Mouse (Mus musculus) ES-Bruce4 (cell line): Measurements from ENCODE around the gene Mbd5. TPM values are rescaled to one million over a fixed set of nuclear protein-coding genes. Genes with fewer than 3 reads are reported as not detected.

Experiments
- H3K27ac ChIP-seq: 2 replicates; pipeline ENCODE4 v1.5.1; 2012; ENCODE audit warnings: low read length, inconsistent platforms; ENCODE audit not compliant: insufficient read depth
- H3K27me3 ChIP-seq: 2 replicates; pipeline ENCODE4 v1.6.1; 2012; ENCODE audit warnings: mild to moderate bottlenecking, low read length, inconsistent platforms; ENCODE audit not compliant: control insufficient read depth, poor library complexity, insufficient read depth, severe bottlenecking
- H3K36me3 ChIP-seq: 2 replicates; pipeline ENCODE4 v1.6.1; 2012; ENCODE audit warnings: inconsistent platforms, mild to moderate bottlenecking, low read length, moderate library complexity; ENCODE audit not compliant: control insufficient read depth, poor library complexity, insufficient read depth, severe bottlenecking
- H3K4me1 ChIP-seq: one replicate; pipeline ENCODE4 v1.8.1; 2011; ENCODE audit warnings: low read length; ENCODE audit not compliant: control insufficient read depth, insufficient read depth
- H3K4me3 ChIP-seq: 2 replicates; pipeline ENCODE4 v1.5.1; 2011; ENCODE audit warnings: low read depth, mild to moderate bottlenecking, low read length
- H3K9ac ChIP-seq: 2 replicates; pipeline ENCODE4 v1.6.1; 2012; ENCODE audit warnings: low read depth, mild to moderate bottlenecking, inconsistent platforms; ENCODE audit not compliant: poor library complexity, severe bottlenecking
- H3K9me3 ChIP-seq: replicated peaks from 2 replicates; pipeline ENCODE4 v1.6.1; 2012; ENCODE audit warnings: mild to moderate bottlenecking, low read length, inconsistent platforms; ENCODE audit not compliant: control insufficient read depth, poor library complexity, insufficient read depth, severe bottlenecking
- CTCF ChIP-seq: IDR thresholded peaks from one replicate; pipeline ENCODE4 v1.8.1; 2011; ENCODE audit warnings: low read depth, low read length
- EP300 ChIP-seq: IDR thresholded peaks from 2 replicates; pipeline ENCODE4 v1.6.1; 2011; ENCODE audit warnings: low read depth, low read length; ENCODE audit not compliant: insufficient read depth
- POLR2A ChIP-seq: IDR thresholded peaks from one replicate; pipeline ENCODE4 v1.8.1; 2011; ENCODE audit warnings: low read length; ENCODE audit not compliant: insufficient read depth
- polyA plus RNA-seq: library from polyadenylated mRNA; stranded (reverse); fragments of >200 nt; gene quantifications from 2 replicates; pipeline ENCODE4 v1.2.4, GENCODE M21; 2011; ENCODE audit warnings: low read depth; ENCODE audit not compliant: missing spikeins, insufficient read depth, insufficient read length

The Mbd5 gene
- polyA plus RNA-seq, 1 experiment: 26.1 TPM

DNA sequence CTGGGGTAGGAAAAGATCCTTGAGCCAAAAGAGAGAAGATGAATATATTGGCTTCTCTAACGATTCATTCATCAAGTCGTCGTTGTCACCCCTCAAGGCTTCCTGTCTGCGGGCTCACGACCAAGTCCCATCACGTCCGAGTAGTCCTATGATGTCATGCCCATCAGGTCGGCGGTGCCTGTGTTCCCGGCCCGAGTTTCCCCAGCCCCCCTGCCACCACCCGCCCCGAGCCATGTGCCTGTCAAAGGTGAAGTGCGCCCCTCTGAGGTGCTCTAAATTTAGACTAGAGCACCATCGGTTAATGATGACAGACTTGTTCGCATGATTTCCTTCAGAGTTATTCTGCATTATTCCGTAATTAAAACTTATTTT is 418.2 kb downstream of the Mbd5 start:
- no peak overlapping the region for H3K9ac ChIP-seq
- TF ChIP-seq CTCF (no peak), EP300 (no peak), POLR2A (no peak)
- H3K4me3 ChIP-seq: no peak overlapping the region
- no peaks in the 10 kb centered on the region for H3K36me3 ChIP-seq
- H3K4me1 ChIP-seq: peaks cover 9% of the 10 kb centered on the region
- no peaks in the 10 kb centered on the region for H3K9me3 ChIP-seq
- no peak overlapping the region for H3K27ac ChIP-seq
- no peaks in the 10 kb centered on the region for H3K27me3 ChIP-seq

GRCm38 (mm10) chr2:49371632-49372031 is 422.3 kb downstream of the Mbd5 start:
- peaks cover 8% of the 10 kb centered on the region for H3K4me1 ChIP-seq
- H3K4me3 ChIP-seq: no peak overlapping the region
- TF ChIP-seq EP300 (no peak), POLR2A (no peak), CTCF (no peak)
- H3K27me3 ChIP-seq: no peaks in the 10 kb centered on the region
- no peaks in the 10 kb centered on the region for H3K9me3 ChIP-seq
- H3K27ac ChIP-seq: no peak overlapping the region
- H3K9ac ChIP-seq: no peak overlapping the region
- H3K36me3 ChIP-seq: no peaks in the 10 kb centered on the region

- H3K36me3 ChIP-seq: no peaks in the 10 kb centered on the region
- no peak overlapping the region for H3K4me3 ChIP-seq
- H3K9ac ChIP-seq: no peak overlapping the region
- no peak overlapping the region for H3K27ac ChIP-seq
- no peak for TF ChIP-seq POLR2A
- TF ChIP-seq EP300: no peak
- no peak for TF ChIP-seq CTCF
- no peaks in the 10 kb centered on the region for H3K27me3 ChIP-seq
- no peaks in the 10 kb centered on the region for H3K9me3 ChIP-seq
- peaks cover 8% of the 10 kb centered on the region for H3K4me1 ChIP-seq
Measured at GRCm38 (mm10) chr2:49372586-49372985, 423.3 kb downstream of the Mbd5 start.

Other genes with a start within 250 kb of the Mbd5 start
- gene Acvr2a, start 135.4 kb upstream of the Mbd5 start, polyA plus RNA-seq: 10.0 and 11.7 TPM in 2 replicates
- gene Orc4, start 769 bp downstream of the Mbd5 start, polyA plus RNA-seq: 185 and 211 TPM in 2 replicates